Mouse (Mus musculus): ENCODE data around the gene Lck. TPM values are rescaled to one million over a fixed set of nuclear protein-coding genes. Genes with fewer than 3 reads are reported as not detected.

The Lck gene
- total RNA-seq, 2 experiments from 2014 or later, result not detected

- DNase-seq (ENCODE audit: low spot score), result no peak
Measured at GRCm38 (mm10) chr4:129585773-129586172, 12.3 kb upstream of the Lck start.

GRCm38 (mm10) chr4:129584884-129585608 is 11.6 kb upstream of the Lck start:
- peak; percentile 83 for DNase-seq (ENCODE audit: low spot score)

- DNase-seq (ENCODE audit: low spot score), result no peak
Measured at GRCm38 (mm10) chr4:129584370-129584769, 10.9 kb upstream of the Lck start.

- DNase-seq (ENCODE audit: low spot score), result no peak
Measured at GRCm38 (mm10) chr4:129582251-129582650, 8.8 kb upstream of the Lck start.

GRCm38 (mm10) chr4:129580347-129580746 is 6.9 kb upstream of the Lck start:
- no peak for DNase-seq (ENCODE audit: low spot score)

- no peak for DNase-seq (ENCODE audit: low spot score)
Measured at GRCm38 (mm10) chr4:129578466-129578865, 5.0 kb upstream of the Lck start, which contains the start of gene Fam167b. Gene Fam167b (minus strand): TSS chr4:129578549.

GRCm38 (mm10) chr4:129577688-129578087 is 4.2 kb upstream of the Lck start:
- no peak for DNase-seq (ENCODE audit: low spot score)

GRCm38 (mm10) chr4:129576863-129577491 is 3.5 kb upstream of the Lck start:
- DNase-seq (ENCODE audit: low spot score), result peak; percentile 61

- no peak for DNase-seq (ENCODE audit: low spot score)
Measured at GRCm38 (mm10) chr4:129575171-129575844, 1.9 kb upstream of the Lck start.

- no peak for DNase-seq (ENCODE audit: low spot score)
Measured at GRCm38 (mm10) chr4:129573093-129573370, 409 bp downstream of the Lck start.

GRCm38 (mm10) chr4:129572236-129573092 is 977 bp downstream of the Lck start:
- no peak for DNase-seq (ENCODE audit: low spot score)

- no peak for DNase-seq (ENCODE audit: low spot score)
Measured at GRCm38 (mm10) chr4:129571551-129572084, 1.8 kb downstream of the Lck start.

GRCm38 (mm10) chr4:129570028-129570427 is 3.4 kb downstream of the Lck start:
- DNase-seq (ENCODE audit: low spot score), result no peak

GRCm38 (mm10) chr4:129568366-129568765 is 5.1 kb downstream of the Lck start:
- DNase-seq (ENCODE audit: low spot score), result no peak

- no peak for DNase-seq (ENCODE audit: low spot score)
Measured at GRCm38 (mm10) chr4:129565139-129565538, 8.3 kb downstream of the Lck start.

GRCm38 (mm10) chr4:129563718-129564117 is 9.7 kb downstream of the Lck start:
- DNase-seq (ENCODE audit: low spot score), result no peak

GRCm38 (mm10) chr4:129561184-129561583 is 12.3 kb downstream of the Lck start:
- no peak for DNase-seq (ENCODE audit: low spot score)

- no peak for DNase-seq (ENCODE audit: low spot score)
Measured at GRCm38 (mm10) chr4:129558321-129558955, 15.0 kb downstream of the Lck start.

- no peak for DNase-seq (ENCODE audit: low spot score)
Measured at GRCm38 (mm10) chr4:129557256-129557808, 16.1 kb downstream of the Lck start.

- DNase-seq (ENCODE audit: low spot score), result peak; percentile 87
Measured at GRCm38 (mm10) chr4:129556532-129557223, 16.8 kb downstream of the Lck start.

Data from gastrocnemius, adult 18-20 months (tissue).